Mouse (Mus musculus): Measurements from ENCODE around the gene Fam19a2.

DNA sequence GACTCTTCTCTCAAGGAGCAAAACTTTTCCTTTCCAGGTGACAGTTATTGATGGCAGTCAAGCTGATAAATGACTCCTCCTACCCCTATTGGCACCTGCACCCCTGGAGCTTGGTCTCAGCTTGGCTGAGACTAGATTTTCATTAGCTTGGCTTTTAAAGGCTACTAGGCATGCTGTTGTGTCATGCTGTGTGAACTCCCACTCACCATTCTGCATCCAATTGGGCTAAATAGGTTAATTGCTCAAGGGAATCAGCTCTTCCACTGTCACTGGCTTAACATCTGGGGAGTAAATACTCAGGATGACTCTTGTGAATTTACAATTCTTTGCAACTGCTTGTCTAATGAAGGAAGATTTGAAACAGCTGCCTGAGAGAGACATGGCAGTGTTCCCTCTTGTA, 407.4 kb downstream of the Fam19a2 start:
- TF ChIP-seq CTCF (IDR thresholded peaks at IDR 0.05; ENCODE audit: low read depth) (no peak), EP300 (IDR thresholded peaks at IDR 0.05; ENCODE audit: low read depth) (no peak)
